Mouse (Mus musculus) liver (tissue): Measurements from ENCODE around the gene Cracr2b.

Experiments
- DNase-seq: peaks from one replicate; pipeline ENCODE4 v3.0.0-alpha.2; 2020; ENCODE audit warnings: mixed read lengths

The Cracr2b gene

DNA sequence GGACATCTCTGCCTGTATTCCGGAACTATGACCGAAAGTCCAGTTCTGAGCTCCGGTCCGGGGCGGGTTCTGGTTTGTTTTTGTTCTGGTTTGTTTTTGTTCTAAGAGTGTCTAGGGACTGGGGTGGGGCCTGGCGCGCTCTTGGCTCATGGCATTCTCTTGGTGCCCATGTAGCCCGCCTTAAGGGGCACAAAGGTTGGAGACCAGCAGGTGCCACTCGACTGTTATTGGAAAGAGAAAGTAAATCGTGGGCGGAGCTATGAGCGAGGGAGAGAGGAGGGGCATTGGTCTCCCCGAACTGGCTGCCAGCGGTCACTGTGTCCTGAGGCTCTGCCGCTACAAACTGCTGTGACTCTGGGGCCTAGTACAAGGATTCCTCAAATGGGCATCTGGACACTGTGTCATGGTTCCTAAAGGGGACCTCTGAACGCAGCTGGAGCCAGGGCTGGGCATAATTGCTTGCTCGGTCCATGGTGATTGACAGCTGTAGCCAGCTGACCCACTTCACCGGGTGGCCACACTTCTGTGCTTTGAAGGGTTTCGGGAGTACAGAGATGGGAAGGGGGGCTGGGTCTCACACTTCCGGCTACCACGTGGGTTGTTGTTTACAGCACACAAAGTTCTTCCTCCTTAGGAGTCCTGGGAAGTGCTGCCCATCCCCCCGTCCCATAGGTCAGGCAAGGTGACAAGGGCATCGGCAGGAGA lies 5.1 kb upstream of the Cracr2b start:
- DNase-seq: peak; percentile 69

DNA sequence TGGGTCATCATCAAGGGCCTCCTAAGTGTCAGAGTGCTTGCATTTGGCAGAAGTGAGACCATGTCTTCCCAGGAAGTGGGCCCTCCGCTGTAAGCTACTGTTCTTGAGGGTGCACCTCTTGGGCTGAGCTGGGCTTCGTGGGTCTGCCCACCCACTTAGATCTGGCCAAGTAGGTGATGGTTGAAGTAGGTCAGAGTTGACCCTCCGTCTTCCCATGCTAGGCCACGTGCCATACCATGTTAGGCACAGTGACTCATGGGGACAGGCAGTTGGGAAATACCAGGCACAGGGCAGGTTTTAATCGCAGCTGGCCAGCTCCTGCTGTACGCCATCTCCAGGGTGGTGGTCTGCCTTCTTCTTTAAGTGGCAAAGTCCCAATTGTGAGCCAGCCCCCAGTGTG lies 4.2 kb upstream of the Cracr2b start:
- no peak for DNase-seq

DNA sequence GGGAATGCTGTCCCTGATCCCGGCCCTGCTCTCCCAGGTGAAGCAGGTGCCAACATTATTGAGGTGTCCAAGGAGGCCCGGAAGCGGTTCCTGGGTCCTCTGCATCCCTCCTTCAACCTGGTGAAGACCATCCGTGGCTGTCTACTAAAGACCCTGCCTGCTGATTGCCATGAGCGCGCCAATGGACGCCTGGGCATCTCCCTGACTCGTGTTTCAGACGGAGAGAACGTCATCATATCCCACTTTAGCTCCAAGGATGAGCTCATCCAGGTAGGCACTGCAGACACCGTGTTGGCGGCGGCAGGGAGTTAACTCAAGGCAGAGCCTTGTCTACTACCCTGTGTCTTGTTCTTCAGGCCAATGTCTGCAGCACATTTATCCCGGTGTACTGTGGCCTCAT lies 3.7 kb upstream of the Cracr2b start:
- no peak for DNase-seq

DNA sequence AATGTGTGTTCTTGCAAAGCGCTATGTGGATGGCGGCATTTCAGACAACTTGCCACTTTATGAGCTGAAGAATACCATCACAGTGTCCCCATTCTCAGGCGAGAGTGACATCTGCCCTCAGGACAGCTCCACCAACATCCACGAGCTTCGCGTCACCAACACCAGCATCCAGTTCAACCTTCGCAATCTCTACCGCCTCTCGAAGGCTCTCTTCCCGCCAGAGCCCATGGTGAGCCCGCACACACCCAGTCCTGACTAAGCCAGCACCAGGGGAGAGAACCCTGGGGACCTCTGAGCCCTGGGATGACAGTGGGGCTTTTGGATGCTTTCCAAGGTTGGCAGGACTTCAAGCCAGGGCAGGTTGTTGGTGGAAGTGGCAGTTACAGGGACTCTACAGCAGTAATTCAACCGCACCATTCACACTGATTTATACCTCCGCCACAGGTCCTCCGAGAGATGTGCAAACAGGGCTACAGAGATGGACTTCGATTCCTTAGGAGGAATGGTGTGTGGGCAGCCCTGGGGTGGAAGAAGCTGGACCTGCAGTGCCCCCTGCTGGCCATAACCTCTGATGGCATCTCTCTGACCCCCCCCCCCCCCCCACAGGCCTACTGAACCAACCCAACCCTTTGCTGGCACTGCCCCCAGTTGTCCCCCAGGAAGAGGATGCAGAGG lies 2.8 kb upstream of the Cracr2b start:
- DNase-seq: peak; percentile 69

DNA sequence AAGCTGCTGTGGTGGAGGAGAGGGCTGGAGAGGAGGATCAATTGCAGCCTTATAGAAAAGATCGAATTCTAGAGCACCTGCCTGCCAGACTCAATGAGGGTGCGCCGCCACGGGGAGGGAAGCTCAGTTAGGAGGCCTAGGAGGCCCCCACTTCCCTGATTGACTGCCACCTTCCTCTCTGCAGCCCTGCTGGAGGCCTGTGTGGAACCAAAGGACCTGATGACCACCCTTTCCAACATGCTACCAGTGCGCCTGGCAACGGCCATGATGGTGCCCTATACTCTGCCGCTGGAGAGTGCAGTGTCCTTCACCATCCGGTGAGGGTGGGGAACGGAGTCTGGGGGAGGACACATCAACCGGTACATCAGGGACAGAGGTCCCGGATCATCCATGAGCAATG lies 2.2 kb upstream of the Cracr2b start:
- no peak for DNase-seq

DNA sequence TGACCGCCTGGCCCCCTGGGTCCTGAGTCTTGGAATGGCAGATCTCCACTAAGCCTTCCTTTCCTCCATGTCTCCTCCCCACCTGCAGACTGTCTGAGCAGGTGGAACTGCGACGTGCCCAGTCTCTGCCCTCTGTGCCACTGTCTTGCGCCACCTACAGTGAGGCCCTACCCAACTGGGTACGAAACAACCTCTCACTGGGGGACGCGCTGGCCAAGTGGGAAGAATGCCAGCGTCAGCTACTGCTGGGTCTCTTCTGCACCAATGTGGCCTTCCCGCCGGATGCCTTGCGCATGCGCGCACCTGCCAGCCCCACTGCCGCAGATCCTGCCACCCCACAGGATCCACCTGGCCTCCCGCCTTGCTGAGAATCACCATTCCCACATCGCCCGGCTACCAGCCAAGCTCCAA lies 1.6 kb upstream of the Cracr2b start:
- DNase-seq: no peak

DNA sequence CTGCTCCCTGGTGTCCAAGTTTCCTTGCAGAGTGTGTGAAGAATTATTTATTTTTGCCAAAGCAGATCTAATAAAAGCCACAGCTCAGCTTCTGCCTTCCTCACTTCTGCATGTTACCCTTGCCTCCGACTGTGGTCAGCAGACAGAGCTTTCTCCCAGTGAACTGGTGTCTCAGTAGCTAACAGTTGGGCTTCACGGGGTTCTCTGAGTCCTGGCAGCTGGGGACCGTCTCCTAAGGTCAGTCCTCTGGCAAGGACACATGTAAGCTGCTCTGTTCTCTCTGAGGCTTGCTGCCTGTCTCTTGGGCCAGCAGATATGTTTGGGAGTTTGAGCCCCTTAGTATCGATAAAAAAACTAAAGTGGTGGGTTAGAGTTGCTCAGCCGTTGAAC lies 898 bp upstream of the Cracr2b start:
- DNase-seq: no peak

DNA sequence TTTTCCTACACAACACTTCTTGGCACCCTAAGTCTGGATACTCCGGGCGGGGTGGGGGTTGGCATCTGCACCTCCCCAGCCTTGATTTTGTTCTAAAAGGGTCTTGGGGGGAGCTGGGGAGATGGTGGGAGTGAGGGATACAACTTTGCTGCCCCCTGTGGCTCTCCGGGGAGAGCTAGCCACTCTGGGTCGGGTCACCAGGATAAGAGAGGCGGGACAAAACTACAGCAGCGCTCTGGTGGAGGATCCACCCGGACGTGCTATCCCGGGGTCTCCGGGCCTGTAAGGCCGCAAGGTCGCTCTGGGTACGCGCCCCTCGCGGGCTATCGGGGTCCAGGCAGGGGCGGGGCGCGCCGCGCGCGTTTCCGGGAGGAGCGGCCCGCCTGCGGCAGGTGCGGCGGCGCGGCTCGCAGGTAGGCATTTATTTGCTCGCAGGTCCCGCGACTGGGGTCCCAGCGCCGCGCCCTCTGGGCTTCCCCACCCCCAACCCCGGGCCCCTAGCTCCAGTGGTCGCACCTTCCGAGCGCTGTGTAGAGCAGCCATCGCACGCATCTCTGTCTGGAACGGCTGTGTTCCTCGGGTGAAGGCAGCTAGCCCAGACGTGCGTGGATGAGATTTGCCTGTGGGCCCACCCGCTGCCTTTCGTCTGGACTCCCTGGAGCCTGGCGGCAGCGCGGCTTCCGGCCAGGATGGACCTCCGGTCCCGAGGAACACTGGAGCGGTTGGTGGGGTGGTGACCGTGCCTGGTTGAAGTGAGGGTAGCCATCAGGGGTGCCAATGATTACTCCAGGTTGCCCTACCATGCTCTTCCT lies 833 bp downstream of the Cracr2b start:
- DNase-seq: no peak

DNA sequence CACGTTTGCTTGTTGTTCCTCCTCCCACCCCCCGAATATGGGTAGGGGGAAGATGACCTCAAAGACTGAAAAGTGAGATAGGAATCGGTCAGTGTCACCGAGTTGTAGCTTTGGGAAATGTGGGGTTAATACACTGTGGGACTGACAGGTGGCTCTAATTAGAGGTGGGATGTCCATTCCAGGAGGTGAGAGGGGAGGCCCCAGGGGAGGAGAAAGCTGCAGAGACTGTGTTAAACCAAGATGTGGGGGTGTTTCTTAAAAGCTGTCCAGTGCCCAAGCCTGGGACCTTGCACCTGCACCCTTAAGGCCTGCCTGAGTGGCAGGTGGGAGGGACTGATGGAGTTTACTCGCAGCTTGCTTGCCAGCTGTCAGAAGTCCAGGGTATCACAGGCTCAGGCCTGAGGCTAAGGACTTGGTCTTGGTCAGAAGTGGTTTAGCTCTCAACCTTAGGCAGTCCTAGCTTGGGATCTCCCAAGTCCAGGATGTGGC lies 1.5 kb downstream of the Cracr2b start:
- DNase-seq: no peak

DNA sequence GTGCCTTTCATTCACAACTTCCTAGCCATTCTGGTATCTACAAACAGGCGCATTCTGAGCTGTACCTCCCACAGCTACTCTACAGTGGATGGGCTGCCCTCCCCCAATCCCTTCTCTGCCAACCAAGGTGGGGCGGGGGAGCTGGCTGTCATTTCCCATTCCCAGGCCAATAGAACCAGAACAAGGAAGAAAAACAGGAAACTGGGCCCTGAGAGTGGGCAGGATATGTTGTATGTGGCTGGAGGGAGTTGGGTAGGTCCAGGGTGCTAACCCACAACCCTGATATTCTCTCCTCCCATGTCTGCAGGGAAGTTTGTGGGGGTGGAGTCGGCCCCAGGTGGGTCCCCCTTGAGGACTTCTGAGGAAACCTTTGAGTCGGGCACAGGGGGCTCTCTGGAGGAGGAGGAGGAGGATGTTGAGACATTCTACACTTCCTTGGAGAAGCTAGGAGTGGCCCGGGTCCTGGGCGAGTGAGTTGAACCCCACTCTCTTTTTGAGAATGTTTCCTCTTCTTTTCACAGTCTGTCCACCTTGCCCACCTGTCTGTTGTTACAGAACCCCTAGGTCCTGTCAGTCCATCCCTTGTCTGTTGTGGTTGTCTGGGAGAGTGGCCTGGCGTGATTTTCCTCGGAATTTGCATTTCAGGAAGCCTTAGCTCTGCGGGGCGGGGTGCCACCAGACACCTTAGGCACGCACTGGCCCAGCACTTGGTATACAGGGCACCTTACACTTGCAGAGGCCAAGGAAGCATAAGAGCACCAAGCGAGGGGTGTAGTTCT lies 3.1 kb downstream of the Cracr2b start:
- DNase-seq: no peak

DNA sequence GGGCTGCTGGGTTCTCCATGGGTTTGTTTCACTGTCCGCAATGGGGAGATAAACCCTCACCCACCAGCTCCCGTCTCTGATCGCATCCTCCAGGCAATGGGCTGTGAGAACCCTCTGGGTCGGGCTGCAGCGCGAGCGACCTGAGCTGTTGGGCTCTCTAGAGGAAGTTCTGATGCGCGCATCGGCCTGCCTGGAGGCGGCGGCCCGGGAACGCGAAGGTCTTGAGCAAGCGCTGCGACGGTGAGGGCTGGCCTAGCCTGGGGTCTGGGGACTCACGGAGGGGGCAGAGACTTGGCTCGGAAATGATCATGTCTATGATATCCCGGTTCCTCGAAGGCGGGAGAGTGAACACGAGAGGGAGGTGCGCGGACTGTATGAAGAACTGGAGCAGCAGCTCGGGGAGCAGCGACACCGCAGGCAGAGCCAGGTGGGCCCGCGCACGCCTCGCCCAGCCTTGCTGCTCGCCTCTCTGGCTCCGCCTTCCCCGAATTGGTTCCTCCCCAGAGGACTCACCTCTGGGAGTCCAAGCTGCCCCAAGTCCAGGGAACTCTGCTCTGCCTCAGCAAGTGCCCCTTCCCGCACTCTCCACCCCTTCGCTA lies 3.8 kb downstream of the Cracr2b start:
- no peak for DNase-seq

DNA sequence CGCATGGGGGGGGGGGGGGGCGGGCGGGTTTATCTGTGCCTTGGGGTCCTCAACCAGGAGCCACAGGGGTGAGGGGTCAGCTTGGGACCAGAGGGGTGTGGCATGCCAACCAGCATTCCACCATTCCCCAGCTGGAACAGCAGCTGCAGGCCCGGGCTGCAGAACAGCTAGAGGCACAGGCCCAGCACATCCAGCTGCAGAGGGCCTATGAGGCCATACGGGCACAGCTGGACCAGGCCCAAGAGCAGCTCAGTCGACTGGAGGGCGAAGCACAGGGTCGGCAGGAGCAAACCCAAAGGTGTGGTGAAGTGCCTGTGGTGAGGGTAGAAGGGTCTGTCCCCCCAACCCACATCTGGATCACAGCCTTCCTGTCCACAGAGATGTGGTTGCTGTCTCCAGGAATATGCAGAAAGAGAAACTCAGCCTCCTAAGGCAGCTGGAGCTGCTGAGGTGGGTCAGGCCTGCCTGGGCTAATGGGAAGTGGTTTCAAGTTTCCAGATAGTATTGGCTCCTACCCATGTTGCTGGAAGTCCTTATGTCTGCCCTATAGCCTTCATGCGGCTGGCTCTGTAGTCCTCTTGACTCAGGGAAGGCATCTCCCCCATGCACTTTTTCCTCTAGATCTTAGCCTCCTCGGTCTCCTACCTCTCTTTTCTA lies 4.6 kb downstream of the Cracr2b start:
- no peak for DNase-seq

DNA sequence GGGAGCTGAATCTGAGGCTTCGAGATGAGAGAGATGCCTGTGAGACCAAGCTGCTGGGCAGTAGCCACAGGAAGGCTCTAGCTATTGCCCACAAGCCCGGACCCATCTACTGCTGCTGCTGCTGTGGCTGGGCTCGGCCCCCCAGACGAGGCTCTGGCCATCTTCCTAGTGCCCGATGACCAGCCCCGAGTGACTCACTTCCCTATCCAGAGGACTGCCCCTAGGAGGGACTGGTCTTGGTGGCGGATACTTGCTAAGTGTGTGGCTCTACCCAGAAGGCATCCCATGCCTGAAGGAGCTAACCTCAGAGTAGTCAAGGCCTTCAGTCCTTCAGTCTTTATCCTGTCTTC lies 5.1 kb downstream of the Cracr2b start:
- no peak for DNase-seq

DNA sequence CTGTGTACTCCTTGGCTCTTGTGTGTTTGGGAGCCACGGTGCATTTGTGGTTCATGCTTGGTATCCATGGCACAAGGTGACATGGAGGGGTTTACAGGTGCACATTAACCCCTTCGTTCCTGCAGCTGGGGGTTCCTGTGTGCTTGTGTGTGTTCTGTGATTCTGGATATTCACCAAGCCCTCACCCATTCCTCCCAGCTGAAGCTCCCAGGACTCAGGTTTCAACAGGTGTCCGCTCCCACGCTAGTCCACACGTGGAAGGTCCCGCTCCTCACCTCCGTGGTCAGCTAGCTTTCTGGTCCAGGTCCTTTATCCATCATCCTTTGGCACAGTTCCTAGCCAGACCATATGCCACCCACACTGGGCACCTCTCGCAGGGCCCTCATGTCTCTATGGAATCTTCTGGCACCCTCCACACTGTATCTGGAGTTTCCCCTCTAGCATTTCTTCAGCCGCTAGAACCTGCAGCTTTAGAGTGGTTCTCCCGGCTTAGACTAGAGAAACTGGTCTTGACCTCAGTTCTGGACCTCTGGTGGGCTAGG lies 5.8 kb downstream of the Cracr2b start:
- DNase-seq: no peak

DNA sequence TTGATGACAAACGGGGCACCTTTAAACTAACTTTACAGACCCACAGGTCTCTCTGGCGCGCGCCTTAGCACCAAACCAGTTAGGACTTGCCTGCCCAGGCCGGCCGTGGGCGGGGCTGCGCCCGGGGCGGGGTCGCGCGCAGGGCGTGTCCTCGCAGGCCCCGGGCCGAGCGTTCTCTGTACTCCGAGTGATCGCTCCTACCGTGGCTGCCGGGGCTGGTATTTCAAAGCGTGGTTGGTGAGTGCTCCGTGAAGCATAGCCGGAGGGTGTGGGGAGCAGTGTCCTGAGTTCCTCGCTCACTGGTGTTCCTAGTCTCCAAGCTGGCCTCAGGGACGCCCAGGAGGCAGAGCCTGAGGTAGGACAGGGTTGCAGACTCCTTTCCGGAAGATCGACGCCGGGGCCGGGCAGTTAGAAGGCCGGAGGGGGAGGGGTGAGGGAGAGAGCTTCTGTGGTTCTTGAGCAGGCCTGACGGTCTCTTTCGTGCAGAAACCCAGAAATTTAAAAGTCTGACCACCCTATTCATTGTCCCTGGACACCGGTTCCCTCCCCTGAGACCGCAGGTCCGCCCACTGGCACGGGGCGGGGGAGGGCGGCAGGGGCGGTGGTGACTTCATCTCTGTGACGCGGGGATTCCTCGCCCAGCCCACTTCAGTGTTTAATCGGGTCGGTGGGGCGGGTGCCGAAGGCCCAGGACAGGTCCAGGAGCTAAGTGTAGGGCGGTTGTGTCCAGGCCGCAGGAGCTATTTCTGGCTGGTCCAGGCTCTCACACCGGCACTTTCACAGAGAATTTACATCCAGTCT lies 6.5 kb downstream of the Cracr2b start, which contains the start of gene Cd151:
TSS of gene Cd151 (plus strand) at position 163 of the 801 bp plus-strand sequence.
- peak; percentile 94 for DNase-seq

DNA sequence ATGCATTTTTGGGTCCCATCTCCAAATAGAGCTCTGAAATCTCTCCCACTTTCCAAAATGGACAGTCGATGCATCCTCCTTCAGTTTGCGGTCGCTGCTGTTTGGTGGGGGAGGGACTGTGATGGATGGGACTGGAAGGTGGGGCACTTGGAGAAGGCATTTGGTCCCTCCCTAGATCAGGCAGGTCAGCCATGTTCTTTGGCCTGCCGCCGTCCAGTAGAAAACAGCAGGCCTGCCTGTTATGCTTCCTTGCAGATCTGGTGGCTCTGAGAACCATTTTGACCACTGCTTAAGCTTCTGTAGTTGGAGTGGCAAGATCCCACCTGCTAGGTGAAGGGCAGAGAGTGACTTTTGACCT lies 7.2 kb downstream of the Cracr2b start:
- DNase-seq: no peak

DNA sequence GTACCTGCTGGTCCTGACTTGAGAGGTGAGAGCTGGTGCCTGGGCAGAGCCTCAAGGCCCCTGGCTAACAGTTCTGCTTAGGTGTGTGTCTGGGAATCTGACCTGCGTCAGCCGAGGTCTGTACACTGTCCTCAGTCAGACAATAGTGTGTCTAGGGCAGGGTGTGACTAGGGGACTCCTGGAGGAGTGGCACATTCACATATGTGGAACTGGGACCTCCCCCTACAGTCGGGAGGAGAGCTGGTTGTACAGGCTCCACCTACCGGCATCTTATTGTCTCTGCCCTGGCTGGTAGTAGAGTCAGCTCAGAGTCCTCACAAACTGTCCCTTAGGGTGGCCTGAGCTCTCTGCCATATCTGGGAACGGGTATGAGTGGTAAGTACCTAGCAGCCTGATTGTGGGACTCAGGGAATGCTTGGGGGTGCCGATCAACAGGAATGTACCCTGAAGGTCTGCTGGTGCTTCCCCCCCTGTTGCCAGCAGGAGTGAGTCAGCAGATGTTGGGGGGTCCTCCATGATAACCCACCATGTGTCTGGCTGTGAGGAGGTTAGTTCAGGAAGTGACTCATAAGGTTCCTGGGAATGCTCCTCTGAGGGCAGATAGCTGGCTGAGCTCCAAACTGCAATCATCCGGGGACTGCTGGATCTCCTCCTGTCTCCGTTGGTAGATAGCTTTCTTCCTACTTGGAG lies 7.8 kb downstream of the Cracr2b start:
- DNase-seq: peak; percentile 76

DNA sequence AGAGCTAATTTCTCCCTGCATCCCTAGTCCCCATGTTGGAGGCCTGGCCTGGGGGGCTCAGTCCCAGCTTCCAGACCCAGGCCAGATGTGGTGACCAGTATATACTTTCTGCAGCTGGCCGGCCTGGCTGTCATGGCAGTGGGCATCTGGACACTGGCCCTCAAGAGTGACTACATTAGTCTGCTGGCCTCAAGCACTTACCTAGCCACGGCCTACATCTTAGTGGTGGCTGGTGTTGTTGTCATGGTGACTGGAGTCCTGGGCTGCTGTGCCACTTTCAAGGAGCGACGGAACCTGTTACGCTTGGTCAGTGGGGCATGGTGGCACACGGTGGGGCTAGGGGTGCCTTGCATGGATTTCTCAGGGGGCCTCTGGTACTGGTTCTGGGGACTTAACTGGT lies 8.5 kb downstream of the Cracr2b start:
- no peak for DNase-seq

DNA sequence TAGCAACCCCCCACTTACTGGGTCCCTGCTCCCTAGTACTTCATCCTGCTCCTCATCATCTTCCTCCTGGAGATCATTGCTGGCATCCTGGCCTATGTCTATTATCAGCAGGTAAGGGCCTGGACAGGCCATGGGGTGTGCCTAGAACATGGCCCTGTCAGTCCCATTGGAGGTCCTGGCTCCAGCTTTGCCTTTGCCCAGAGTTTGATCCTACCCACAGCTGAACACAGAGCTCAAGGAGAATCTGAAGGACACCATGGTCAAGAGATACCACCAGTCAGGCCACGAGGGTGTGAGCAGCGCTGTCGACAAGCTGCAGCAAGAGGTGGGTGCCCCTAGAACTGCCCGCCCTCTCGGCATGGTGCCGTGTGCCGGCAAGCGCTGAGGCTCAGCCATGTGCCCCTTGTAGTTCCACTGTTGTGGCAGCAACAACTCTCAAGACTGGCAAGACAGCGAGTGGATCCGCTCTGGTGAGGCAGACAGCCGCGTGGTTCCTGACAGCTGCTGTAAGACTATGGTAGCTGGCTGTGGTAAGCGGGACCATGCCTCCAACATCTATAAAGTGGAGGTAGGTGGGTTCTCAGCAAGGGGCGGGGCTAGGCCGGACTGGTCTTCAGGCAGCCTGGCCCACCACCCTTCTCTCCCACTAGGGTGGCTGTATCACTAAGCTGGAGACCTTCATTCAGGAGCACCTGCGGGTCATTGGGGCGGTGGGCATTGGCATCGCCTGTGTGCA lies 9.2 kb downstream of the Cracr2b start:
- DNase-seq: no peak

DNA sequence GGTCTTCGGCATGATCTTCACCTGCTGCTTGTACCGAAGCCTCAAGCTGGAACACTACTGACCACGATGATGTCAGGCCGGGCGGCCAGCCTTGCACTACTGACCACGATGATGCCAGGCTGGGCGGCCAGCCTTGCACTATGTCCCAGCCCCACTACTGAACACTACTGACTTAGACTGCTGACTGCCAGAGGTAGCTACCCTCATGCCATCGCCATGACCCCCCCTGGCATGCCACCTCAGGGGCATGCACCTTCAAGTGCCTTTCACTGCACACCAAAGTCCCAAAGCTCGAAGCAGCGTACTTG lies 9.7 kb downstream of the Cracr2b start:
- DNase-seq: no peak
